Mouse (Mus musculus) G1E (cell line): ENCODE results near the gene Morn5.

Experiments used
- CTCF ChIP-seq: IDR thresholded peaks from 2 replicates; pipeline ENCODE4 v1.5.1; 2012; ENCODE audit warnings: low read depth, low read length, inconsistent platforms, mixed read lengths
- GATA2 ChIP-seq: IDR thresholded peaks from 2 replicates; pipeline ENCODE4 v1.6.1; 2012; ENCODE audit warnings: low read depth, low read length, inconsistent platforms, borderline replicate concordance
- POLR2AphosphoS5 ChIP-seq: IDR thresholded peaks from 2 replicates; pipeline ENCODE4 v1.6.1; 2012; ENCODE audit warnings: low read depth, low read length, inconsistent platforms; ENCODE audit not compliant: insufficient replicate concordance

DNA sequence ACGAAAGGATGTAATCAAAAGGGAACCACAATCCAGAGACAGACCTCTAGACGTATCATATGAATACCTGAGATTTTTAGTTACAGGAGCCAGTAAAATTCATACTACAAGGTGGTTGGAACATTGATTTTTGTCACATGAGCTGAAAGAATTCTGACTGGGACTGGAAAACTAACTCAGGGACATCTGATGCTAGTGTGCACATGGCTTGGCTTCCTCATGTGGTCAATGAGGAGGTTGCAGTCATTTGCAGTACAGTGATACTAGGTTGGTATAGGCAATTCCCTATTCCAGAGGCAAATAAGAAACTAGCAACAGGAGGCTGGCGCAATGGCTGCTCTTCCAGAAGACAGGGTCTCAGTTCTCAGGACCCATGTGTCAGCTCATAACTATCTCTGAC, 63.4 kb downstream of the Morn5 start:
- TF ChIP-seq POLR2AphosphoS5: no peak
- TF ChIP-seq CTCF: no peak
- no peak for TF ChIP-seq GATA2
